Mouse (Mus musculus) 3134 (cell line): ENCODE results near the gene Dhx9.
A peak's percentile ranks its signal among the peaks of the same experiment; 100 is the strongest.
"Not testable (repeated sequence)": the region's sequence is repeated elsewhere in the genome, so short reads cannot be mapped to it uniquely, and the experiment has no call there.

Experiments
- DNase-seq: peaks from one replicate; pipeline ENCODE4 v3.0.0-alpha.2; 2011; ENCODE audit warnings: low spot score; ENCODE audit not compliant: insufficient read length; ENCODE audit errors: extremely low read depth

Gene Dhx9

GRCm38 (mm10) chr1:153487500-153487879 is at the start of gene Dhx9:
Gene Dhx9 (minus strand): TSS chr1:153487660.
- DNase-seq, result peak; percentile 99

GRCm38 (mm10) chr1:153535611-153536010 is 48.2 kb upstream of the Dhx9 start:
- DNase-seq, result no peak

- DNase-seq, result not testable (repeated sequence)
These were observed 45.4 kb upstream of the Dhx9 start for GRCm38 (mm10) chr1:153532896-153533295.

- no peak for DNase-seq
These were observed 44.9 kb upstream of the Dhx9 start for GRCm38 (mm10) chr1:153532234-153532841.

- DNase-seq, result no peak
These were observed 44.3 kb upstream of the Dhx9 start for GRCm38 (mm10) chr1:153531677-153532233.

GRCm38 (mm10) chr1:153522116-153522515 is 34.7 kb upstream of the Dhx9 start:
- DNase-seq, result no peak

GRCm38 (mm10) chr1:153515368-153515767 is 27.9 kb upstream of the Dhx9 start:
- DNase-seq, result no peak

GRCm38 (mm10) chr1:153510330-153511009 is 23.0 kb upstream of the Dhx9 start:
- DNase-seq, result no peak

- not testable (repeated sequence) for DNase-seq
These were observed 22.1 kb upstream of the Dhx9 start for GRCm38 (mm10) chr1:153509569-153509968.

- no peak for DNase-seq
These were observed 21.6 kb upstream of the Dhx9 start for GRCm38 (mm10) chr1:153509012-153509411.

GRCm38 (mm10) chr1:153506266-153506665 is 18.8 kb upstream of the Dhx9 start:
- DNase-seq, result no peak

GRCm38 (mm10) chr1:153501644-153502321 is 14.3 kb upstream of the Dhx9 start:
- DNase-seq, result peak; percentile 19

GRCm38 (mm10) chr1:153500030-153500429 is 12.6 kb upstream of the Dhx9 start:
- DNase-seq, result no peak

- DNase-seq, result no peak
These were observed 8.6 kb upstream of the Dhx9 start for GRCm38 (mm10) chr1:153496030-153496429.

- no peak for DNase-seq
These were observed 6.5 kb upstream of the Dhx9 start for GRCm38 (mm10) chr1:153493931-153494330.

- DNase-seq, result no peak
These were observed 5.9 kb upstream of the Dhx9 start for GRCm38 (mm10) chr1:153493338-153493737.

GRCm38 (mm10) chr1:153491822-153492221 is 4.4 kb upstream of the Dhx9 start:
- no peak for DNase-seq

- no peak for DNase-seq
These were observed 3.9 kb upstream of the Dhx9 start for GRCm38 (mm10) chr1:153491345-153491744.

GRCm38 (mm10) chr1:153489963-153490362 is 2.5 kb upstream of the Dhx9 start:
- no peak for DNase-seq

GRCm38 (mm10) chr1:153489540-153489939 is 2.1 kb upstream of the Dhx9 start:
- DNase-seq, result no peak

- DNase-seq, result no peak
These were observed 1.7 kb upstream of the Dhx9 start for GRCm38 (mm10) chr1:153489132-153489531.
